Mouse (Mus musculus) forebrain, embryonic 10.5 days (tissue): Measurements from ENCODE around the gene Dync1li2. TPM values are rescaled to one million over a fixed set of nuclear protein-coding genes. Genes with fewer than 3 reads are reported as not detected.

Source experiments
- DNase-seq: peaks from one replicate; pipeline ENCODE4 v3.0.0-alpha.2; 2017; ENCODE audit warnings: low spot score; ENCODE audit errors: extremely low spot score
- H3K27ac ChIP-seq: fragments of 300-500 bp; sonication (generic); 2 replicates; pipeline ENCODE4 v1.5.1; 2016; ENCODE audit warnings: mild to moderate bottlenecking
- H3K27me3 ChIP-seq: fragments of 300-500 bp; sonication (generic); 2 replicates; pipeline ENCODE4 v1.6.1; 2016; ENCODE audit warnings: mild to moderate bottlenecking; ENCODE audit not compliant: poor library complexity, severe bottlenecking
- H3K36me3 ChIP-seq: fragments of 300-500 bp; sonication (generic); replicated peaks from 2 replicates; pipeline ENCODE4 v1.6.1; 2016; ENCODE audit warnings: mild to moderate bottlenecking, moderate library complexity
- H3K4me1 ChIP-seq: fragments of 300-500 bp; sonication (generic); 2 replicates; pipeline ENCODE4 v1.6.1; 2016
- H3K4me3 ChIP-seq: fragments of 300-500 bp; sonication (generic); 2 replicates; pipeline ENCODE4 v1.5.1; 2016; ENCODE audit warnings: mild to moderate bottlenecking, moderate library complexity
- H3K9me3 ChIP-seq: fragments of 300-500 bp; sonication (generic); 2 replicates; pipeline ENCODE4 v1.6.1; 2016; ENCODE audit warnings: mild to moderate bottlenecking, moderate library complexity
- WGBS: fragments of 180-500 bp; shearing (Covaris S2); methylation state at CpG from one replicate; pipeline ENCODE4 v1.1.7; 2016; 5-methylcytosine and 5-hydroxymethylcytosine counted together
- polyA plus RNA-seq: library from polyadenylated mRNA; unstranded; fragments of >200 nt; fragmentation: Nextera tagmentation; extraction: Ambion mirVana; gene quantifications from 2 replicates; pipeline ENCODE4 v1.2.1, GENCODE M21; 2016

Dync1li2 gene
- polyA plus RNA-seq, 1 experiment from 2014 or later = 81.9 TPM

GRCm38 (mm10) chr8:104387980-104388379, 54.9 kb downstream of the Dync1li2 start:
- Histone ChIP-seq H3K27me3 (no peaks in the 10 kb centered on the region), H3K9me3 (no peaks in the 10 kb centered on the region), H3K27ac (no peak overlapping the region), H3K4me1 (peaks cover 46% of the 10 kb centered on the region), H3K4me3 (no peak overlapping the region), H3K36me3 (0 out of 2 replicates have a peak, but pooled peaks cover 4% of the 10 kb centered on the region)
- no peak for DNase-seq
- WGBS = 92% methylated on average over 2 of the region's 2 CpGs

- H3K4me3 ChIP-seq = no peak overlapping the region
- H3K27me3 ChIP-seq = no peaks in the 10 kb centered on the region
- 0 out of 2 replicates have a peak, but pooled peaks cover 4% of the 10 kb centered on the region for H3K36me3 ChIP-seq
- no peaks in the 10 kb centered on the region for H3K9me3 ChIP-seq
- peaks cover 51% of the 10 kb centered on the region for H3K4me1 ChIP-seq
- H3K27ac ChIP-seq = no peak overlapping the region
- no peak for DNase-seq
- 69% methylated on average over 7 of the region's 7 CpGs for WGBS
Observed at GRCm38 (mm10) chr8:104387501-104387900, 55.3 kb downstream of the Dync1li2 start.

DNA sequence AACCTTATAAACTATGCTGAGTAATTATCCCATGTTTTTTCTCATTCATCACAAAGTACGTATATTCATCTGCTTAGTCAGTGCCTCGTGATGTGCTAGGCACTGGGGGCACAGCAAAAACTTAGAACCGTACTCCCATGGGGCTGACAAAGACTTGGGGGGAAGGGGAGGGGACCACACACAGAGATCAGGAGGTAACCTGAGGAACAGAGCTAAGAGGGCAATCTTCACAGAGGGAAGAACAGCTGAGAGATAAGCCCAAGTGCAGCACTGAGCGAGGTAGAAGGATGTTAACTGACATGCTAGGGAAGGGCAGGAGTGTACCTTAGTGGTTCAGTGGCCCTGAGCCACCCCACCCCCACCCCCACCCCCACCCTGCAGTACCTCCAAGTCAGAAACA, 56.2 kb downstream of the Dync1li2 start:
- H3K36me3 ChIP-seq = no peaks in the 10 kb centered on the region
- WGBS = 23% methylated on average over 4 of the region's 4 CpGs
- DNase-seq = no peak
- no peaks in the 10 kb centered on the region for H3K27me3 ChIP-seq
- 0 out of 2 replicates have a peak overlapping the region, but pooled peaks have one; percentile 22 for H3K27ac ChIP-seq
- no peaks in the 10 kb centered on the region for H3K9me3 ChIP-seq
- no peak overlapping the region for H3K4me3 ChIP-seq
- peaks cover 59% of the 10 kb centered on the region for H3K4me1 ChIP-seq

GRCm38 (mm10) chr8:104383977-104384376, 58.9 kb downstream of the Dync1li2 start:
- no peaks in the 10 kb centered on the region for H3K9me3 ChIP-seq
- peaks cover 73% of the 10 kb centered on the region for H3K4me1 ChIP-seq
- no peak overlapping the region for H3K4me3 ChIP-seq
- no peak overlapping the region for H3K27ac ChIP-seq
- H3K36me3 ChIP-seq = no peaks in the 10 kb centered on the region
- DNase-seq = no peak
- 73% methylated on average over 3 of the region's 3 CpGs for WGBS
- H3K27me3 ChIP-seq = no peaks in the 10 kb centered on the region

- Histone ChIP-seq H3K36me3 (no peaks in the 10 kb centered on the region), H3K4me1 (peaks cover 73% of the 10 kb centered on the region), H3K27ac (no peak overlapping the region), H3K27me3 (no peaks in the 10 kb centered on the region), H3K9me3 (no peaks in the 10 kb centered on the region), H3K4me3 (no peak overlapping the region)
- 94% methylated on average over 2 of the region's 2 CpGs for WGBS
- no peak for DNase-seq
Observed at GRCm38 (mm10) chr8:104383296-104383695, 59.6 kb downstream of the Dync1li2 start.

- H3K36me3 ChIP-seq = no peaks in the 10 kb centered on the region
- no peaks in the 10 kb centered on the region for H3K9me3 ChIP-seq
- 82% methylated on average over 5 of the region's 5 CpGs for WGBS
- H3K27me3 ChIP-seq = no peaks in the 10 kb centered on the region
- no peak for DNase-seq
- H3K27ac ChIP-seq = no peak overlapping the region
- no peak overlapping the region for H3K4me3 ChIP-seq
- H3K4me1 ChIP-seq = peaks cover 65% of the 10 kb centered on the region
Observed at GRCm38 (mm10) chr8:104380961-104381411, 61.9 kb downstream of the Dync1li2 start.

DNA sequence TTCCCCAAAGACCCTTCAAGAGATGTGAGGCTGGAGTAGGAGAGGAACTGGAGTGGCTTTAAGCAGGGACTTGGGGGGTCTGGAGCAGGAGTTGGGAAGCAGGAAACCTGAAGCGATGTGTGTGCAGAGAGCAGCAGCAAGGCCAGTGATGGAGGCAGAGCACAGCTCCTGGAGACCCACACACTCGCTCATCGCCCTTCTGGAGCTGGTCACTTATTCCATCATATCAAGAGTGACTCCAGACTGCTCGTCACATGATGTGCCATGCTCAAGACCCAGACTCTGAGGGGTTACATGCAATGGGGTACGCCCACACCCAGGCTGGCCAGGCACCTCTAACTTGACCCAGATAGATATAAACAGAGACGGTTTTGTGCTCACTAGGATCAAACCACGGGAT, 62.6 kb downstream of the Dync1li2 start:
- Histone ChIP-seq H3K4me3 (no peak overlapping the region), H3K27ac (no peak overlapping the region), H3K36me3 (no peaks in the 10 kb centered on the region), H3K9me3 (no peaks in the 10 kb centered on the region), H3K27me3 (no peaks in the 10 kb centered on the region), H3K4me1 (peaks cover 65% of the 10 kb centered on the region)
- no peak for DNase-seq
- 92% methylated on average over 7 of the region's 7 CpGs for WGBS

GRCm38 (mm10) chr8:104379301-104379836, 63.5 kb downstream of the Dync1li2 start:
- Histone ChIP-seq H3K4me1 (peaks cover 70% of the 10 kb centered on the region), H3K4me3 (no peak overlapping the region), H3K9me3 (no peaks in the 10 kb centered on the region), H3K27ac (no peak overlapping the region), H3K27me3 (no peaks in the 10 kb centered on the region), H3K36me3 (no peaks in the 10 kb centered on the region)
- DNase-seq = no peak
- WGBS = 55% methylated on average over 10 of the region's 10 CpGs

DNA sequence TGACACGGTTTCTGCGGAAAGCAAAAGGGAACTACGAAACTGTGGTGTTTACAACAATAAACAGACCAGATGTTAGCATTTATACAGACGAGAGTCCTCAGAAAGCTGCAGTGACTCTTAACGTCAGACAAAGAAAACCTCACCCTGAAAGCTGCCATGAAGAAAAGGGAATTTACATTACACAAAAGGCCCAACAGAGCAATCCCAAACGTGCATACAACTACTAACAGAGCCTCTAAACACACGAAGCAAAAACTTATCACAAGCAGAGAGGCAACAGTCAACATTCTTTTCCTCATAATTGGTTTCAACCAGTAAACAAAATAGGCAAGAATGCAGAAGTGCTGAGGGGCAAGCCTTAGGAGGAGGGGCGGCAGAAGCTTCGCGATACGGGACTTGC, 66.2 kb downstream of the Dync1li2 start:
- H3K4me1 ChIP-seq = peaks cover 50% of the 10 kb centered on the region
- no peak for DNase-seq
- no peak overlapping the region for H3K4me3 ChIP-seq
- H3K27ac ChIP-seq = no peak overlapping the region
- H3K27me3 ChIP-seq = no peaks in the 10 kb centered on the region
- H3K9me3 ChIP-seq = no peaks in the 10 kb centered on the region
- WGBS = 52% methylated on average over 11 of the region's 11 CpGs
- no peaks in the 10 kb centered on the region; the same call in 1 of the 2 replicates for H3K36me3 ChIP-seq

DNA sequence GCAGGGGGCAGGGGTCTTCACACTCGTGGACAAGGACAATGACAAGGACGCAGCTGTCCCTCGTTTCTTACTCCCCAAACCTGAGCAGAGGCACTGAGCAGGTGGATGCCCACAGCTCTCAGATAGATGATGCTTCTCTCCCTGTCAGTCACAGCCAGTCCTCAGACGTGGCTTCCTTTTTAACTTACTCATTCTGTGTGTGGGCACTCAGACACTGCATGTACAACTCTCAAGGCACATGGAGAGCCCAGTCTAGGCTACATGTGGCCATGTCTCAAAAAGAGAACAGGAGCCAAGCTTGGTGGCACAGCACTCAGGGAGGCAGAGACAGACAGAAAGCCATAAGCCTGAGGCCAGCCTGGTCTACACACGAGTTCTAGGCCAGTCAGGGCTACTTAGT, 66.9 kb downstream of the Dync1li2 start:
- Histone ChIP-seq H3K4me3 (no peak overlapping the region), H3K4me1 (peaks cover 43% of the 10 kb centered on the region), H3K27ac (0 out of 2 replicates have a peak overlapping the region, but pooled peaks have one; percentile 62), H3K27me3 (no peaks in the 10 kb centered on the region), H3K36me3 (peaks cover 2% of the 10 kb centered on the region; the same call in 1 of the 2 replicates), H3K9me3 (no peaks in the 10 kb centered on the region)
- 60% methylated on average over 5 of the region's 5 CpGs for WGBS
- DNase-seq = no peak

GRCm38 (mm10) chr8:104374864-104375846, 67.7 kb downstream of the Dync1li2 start:
- Histone ChIP-seq H3K4me3 (no peak overlapping the region), H3K27ac (peak overlapping the region; percentile 62; the same call in 1 of the 2 replicates), H3K27me3 (no peaks in the 10 kb centered on the region), H3K4me1 (peaks cover 43% of the 10 kb centered on the region), H3K36me3 (peaks cover 2% of the 10 kb centered on the region; the same call in 1 of the 2 replicates), H3K9me3 (no peaks in the 10 kb centered on the region)
- DNase-seq = no peak
- WGBS = 53% methylated on average over 14 of the region's 14 CpGs

- 83% methylated on average over 11 of the region's 11 CpGs for WGBS
- H3K9me3 ChIP-seq = no peaks in the 10 kb centered on the region
- DNase-seq = no peak
- no peak overlapping the region for H3K27ac ChIP-seq
- H3K4me1 ChIP-seq = peaks cover 43% of the 10 kb centered on the region
- H3K36me3 ChIP-seq = peaks cover 2% of the 10 kb centered on the region; the same call in 1 of the 2 replicates
- H3K27me3 ChIP-seq = no peaks in the 10 kb centered on the region
- no peak overlapping the region for H3K4me3 ChIP-seq
Observed at GRCm38 (mm10) chr8:104374269-104374668, 68.6 kb downstream of the Dync1li2 start.

- H3K4me1 ChIP-seq = peaks cover 43% of the 10 kb centered on the region
- WGBS = 86% methylated on average over 11 of the region's 11 CpGs
- no peak overlapping the region for H3K27ac ChIP-seq
- no peak for DNase-seq
- no peaks in the 10 kb centered on the region for H3K27me3 ChIP-seq
- H3K36me3 ChIP-seq = peaks cover 2% of the 10 kb centered on the region; the same call in 1 of the 2 replicates
- no peaks in the 10 kb centered on the region for H3K9me3 ChIP-seq
- H3K4me3 ChIP-seq = no peak overlapping the region
Observed at GRCm38 (mm10) chr8:104373779-104374178, 69.1 kb downstream of the Dync1li2 start.
